Mouse (Mus musculus): ENCODE measurements at regions not wholly inside any gene's neighbourhood (a gene's known extent, or its start where the extent isn't known, plus 50 kb on each side); places are given as distances from the start of the nearest gene placed in this dataset.
A peak's percentile ranks its signal among the peaks of the same experiment; 100 is the strongest.

- no peak for DNase-seq (ENCODE audit: low read depth in 1 of 2, low spot score in 2 of 2)
Measured at GRCm38 (mm10) chr16:29790064-29790463, 210.9 kb downstream of the Opa1 start.

DNA sequence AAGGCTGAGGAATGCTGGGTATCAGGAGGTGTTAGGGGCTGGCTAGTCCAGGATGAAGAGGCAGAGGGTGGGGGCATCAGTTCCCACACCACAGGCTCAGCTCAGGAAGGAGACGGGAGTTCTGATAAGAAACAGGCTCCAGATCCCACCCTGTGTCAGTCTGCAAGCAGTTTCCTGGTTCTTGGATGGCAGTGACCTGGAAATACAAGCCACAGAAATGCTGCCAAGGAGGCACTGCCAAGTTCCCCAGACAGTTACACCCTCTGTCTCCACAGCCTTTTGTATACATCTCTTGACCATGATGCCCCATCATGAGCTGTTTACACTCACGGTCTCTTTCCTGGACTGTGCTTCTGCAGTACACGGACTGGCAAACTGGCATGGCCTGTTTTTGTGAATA is 220.1 kb downstream of the Opa1 start:
- no peak for DNase-seq (ENCODE audit: low read depth in 1 of 2, low spot score in 2 of 2)

DNA sequence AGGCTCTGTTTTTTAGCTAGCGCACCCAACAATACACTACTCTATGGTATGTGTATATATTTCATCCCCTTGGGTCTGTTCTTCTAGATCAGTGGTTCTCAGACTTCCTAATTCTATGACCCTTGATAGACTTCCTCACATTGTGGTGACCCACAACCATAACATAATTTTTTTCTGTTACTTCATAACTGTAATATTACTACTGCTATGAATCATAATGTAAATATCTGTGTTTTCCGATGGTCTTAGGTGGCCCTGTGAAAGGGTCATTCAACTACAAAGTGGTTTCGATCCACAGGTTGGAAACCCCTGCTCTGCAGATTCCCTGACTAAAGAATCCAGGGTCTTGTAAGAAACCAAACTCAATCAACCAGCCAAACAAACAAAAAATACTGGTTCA is 220.8 kb downstream of the Opa1 start:
- DNase-seq (ENCODE audit: low read depth in 1 of 2, low spot score in 2 of 2) = no peak

DNA sequence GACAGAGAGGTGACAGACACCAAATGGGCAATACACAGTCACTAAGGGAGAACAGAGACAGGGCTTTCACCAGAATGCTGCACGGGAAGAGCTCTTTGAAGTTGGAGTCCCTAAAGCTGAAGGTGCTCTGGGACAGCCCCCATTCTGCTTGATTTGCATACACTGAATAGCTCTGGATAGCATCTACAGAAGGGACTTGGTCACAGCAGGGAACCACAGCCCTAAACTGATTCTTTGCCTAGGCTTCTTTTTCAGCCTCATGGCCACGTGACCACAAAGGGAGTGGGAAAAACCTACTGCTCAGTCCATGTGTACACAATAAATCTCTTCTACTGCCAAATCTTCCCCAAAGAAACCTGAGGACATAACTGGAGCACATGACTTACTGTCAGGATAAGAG is 221.3 kb downstream of the Opa1 start:
- DNase-seq (ENCODE audit: low read depth in 1 of 2, low spot score in 2 of 2) = no peak

GRCm38 (mm10) chr16:29802085-29802484 is 223.0 kb downstream of the Opa1 start:
- no peak for DNase-seq (ENCODE audit: low read depth in 1 of 2, low spot score in 2 of 2)

GRCm38 (mm10) chr16:29802603-29803002 is 223.5 kb downstream of the Opa1 start:
- no peak for DNase-seq (ENCODE audit: low read depth in 1 of 2, low spot score in 2 of 2)

DNA sequence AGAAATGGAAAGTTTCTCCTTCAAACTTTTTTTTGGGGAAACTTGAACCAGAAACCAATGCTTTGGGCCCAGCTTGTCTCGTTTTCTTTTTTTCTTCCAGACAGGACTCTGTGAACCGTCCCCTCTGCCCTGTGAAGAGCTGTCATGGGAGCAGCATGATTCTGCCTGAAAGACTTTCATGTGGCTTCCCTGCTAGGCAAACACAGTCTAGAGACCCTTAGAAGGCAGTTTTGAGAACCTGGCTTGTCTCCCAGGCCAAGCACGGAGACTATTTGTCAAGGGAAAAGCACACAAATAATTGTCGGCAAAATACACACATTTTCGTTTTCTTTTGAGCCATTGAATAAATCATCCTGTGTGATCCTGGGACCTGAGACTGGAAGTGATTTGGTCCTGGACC is 228.7 kb downstream of the Opa1 start:
- no peak for DNase-seq (ENCODE audit: low read depth in 1 of 2, low spot score in 2 of 2)

DNA sequence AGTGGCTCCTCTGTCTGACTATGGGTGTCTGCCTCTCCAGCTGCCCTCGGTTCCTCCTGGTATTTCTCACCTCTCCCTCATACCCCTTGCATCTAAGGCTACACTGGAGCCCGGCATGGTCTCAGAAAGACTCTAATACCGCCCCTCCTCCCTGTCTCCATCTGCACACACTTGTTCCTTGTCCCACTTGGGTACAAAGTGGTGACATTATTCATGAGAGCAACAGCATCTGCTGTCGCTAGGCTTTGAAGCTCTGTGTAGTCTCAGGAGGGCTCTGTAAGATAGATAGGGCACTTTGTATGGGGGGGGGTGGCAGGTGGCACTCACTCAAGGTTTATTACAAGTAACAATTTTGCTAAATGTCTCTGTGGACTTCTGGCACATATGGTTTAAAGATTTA is 229.7 kb downstream of the Opa1 start:
- DNase-seq (ENCODE audit: low read depth in 1 of 2, low spot score in 2 of 2) = no peak

- DNase-seq (ENCODE audit: low read depth in 1 of 2, low spot score in 2 of 2) = no peak
Measured at GRCm38 (mm10) chr16:29813411-29814038, 234.4 kb downstream of the Opa1 start.

- DNase-seq (ENCODE audit: low read depth in 1 of 2, low spot score in 2 of 2) = peak; percentile 35 to 56
Measured at GRCm38 (mm10) chr16:29814039-29814438, 234.9 kb downstream of the Opa1 start.

DNA sequence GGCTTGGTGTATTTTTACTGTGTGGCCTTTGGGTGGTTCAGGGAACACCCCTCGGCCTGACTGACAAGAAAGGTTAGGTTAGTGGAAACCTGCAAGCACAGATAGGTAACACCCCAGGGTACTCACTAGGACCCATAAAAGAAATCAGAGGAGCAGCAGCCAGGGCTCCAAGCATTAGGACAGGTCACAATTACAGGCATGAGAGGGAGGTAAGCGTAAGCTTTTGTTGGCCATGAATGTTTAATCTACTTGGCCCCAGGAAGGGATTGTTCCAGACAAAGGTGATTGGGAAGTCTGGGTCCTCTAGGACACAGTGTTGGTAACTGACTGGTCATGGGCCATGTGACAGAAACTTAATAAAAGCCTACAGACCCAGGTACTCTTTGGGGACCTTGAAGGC is 235.5 kb downstream of the Opa1 start:
- DNase-seq (ENCODE audit: low read depth in 1 of 2, low spot score in 2 of 2) = no peak

GRCm38 (mm10) chr16:29815200-29815599 is 236.1 kb downstream of the Opa1 start:
- no peak for DNase-seq (ENCODE audit: low read depth in 1 of 2, low spot score in 2 of 2)

DNA sequence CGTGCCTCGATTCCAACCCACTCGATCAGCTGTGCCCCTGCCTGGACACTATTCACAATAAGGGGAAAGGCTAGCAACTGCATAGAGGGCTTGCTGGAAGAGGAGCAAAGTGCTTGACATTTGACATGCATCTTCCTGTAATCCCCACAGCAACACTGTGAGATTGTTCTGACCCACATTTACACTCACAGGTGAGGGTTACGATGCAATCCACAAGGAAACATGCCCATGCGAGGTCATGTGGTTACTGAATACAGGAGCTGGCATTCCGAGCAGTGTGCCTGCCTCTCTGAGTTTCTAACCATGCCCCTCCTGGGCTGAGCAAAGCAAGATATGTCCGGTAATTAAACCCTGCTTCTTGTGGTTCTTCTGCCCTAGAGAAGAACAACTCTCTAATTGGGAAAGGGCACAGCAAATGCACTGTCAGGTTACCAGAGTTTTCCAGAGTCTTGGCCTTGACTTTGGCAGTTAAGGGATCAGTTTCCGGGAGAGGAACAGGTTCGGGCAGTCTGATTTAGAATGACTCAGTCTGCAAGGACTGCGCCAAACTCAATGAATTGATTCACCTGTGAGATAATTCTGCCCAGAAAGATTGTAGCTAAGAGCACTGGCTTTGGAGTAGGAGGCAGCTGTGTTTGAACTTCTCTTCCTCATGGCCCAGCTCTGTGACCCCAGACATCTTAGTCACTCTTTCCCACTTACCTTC is 236.7 kb downstream of the Opa1 start:
- no peak for DNase-seq (ENCODE audit: low read depth in 1 of 2, low spot score in 2 of 2)

GRCm38 (mm10) chr16:29816681-29817369 is 237.7 kb downstream of the Opa1 start:
- no peak for DNase-seq (ENCODE audit: low read depth in 1 of 2, low spot score in 2 of 2)

GRCm38 (mm10) chr16:29818807-29819440 is 239.8 kb downstream of the Opa1 start:
- DNase-seq (ENCODE audit: low read depth in 1 of 2, low spot score in 2 of 2) = no peak

DNA sequence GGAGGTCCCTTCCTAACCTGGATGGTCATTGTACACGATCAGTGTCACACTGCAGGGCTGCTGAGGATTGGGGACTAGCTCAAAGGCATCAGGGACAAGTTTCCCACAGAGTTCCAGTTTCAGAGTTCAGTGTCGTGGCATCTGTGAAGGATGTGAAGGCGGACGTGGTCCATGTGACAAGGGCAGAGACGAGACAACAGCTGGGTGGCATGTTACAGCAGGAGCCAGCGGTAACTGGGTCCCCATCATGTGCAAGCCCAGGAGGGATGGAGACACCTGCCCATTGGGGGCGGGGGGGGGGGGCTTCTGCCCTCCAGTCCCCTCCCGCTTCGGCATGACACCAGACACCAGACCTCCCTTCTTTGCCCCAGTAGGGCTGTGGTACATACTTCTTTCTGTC is 241.6 kb downstream of the Opa1 start:
- DNase-seq (ENCODE audit: low read depth in 1 of 2, low spot score in 2 of 2) = no peak

DNA sequence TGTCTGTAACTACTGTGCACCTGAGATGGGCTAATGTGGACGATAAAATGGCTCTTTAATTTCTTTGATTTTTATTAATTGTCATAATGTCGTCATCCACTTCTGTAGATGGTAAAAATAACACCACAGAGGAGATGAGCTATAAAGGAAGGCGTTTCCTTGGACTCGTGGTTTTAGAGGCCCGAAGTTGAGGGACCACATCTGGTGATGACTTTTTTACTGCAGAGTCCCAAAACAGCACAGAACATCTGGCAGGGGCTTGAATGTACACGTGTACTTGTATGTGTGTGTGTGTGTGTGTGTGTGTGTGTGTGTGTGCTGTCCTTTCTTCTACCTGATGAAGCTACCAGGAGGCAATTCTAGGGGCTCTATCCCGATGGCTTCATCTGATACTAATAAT is 242.1 kb upstream of the Hes1 start:
- DNase-seq (ENCODE audit: low read depth in 1 of 2, low spot score in 2 of 2) = no peak

DNA sequence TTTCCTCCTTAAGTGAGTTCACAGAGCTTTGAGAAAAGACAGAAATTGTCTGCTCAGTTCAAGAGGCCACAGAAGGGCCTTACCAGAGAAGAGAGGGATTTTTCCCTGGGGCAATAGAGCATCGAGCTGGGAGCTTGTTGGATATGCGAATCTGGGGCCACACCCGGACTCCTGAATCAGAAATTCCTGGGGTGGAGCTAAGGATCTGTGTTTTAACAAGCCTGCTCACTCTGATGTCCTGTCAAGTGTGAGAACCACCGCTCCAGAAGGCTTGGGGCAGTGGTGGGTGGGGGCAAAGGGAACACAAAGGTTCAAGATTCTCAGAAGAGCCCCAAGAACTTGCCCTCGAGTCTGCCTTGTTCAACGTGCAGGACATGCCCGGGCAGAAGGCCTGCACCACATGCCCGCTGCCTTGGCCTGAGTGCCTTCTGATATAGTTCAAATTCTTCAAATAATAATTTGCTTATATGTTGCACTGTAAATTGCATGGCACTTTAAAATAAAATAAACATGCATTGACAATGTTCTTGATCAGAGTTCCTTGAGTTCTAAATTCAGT is 241.3 kb upstream of the Hes1 start:
- DNase-seq (ENCODE audit: low read depth in 1 of 2, low spot score in 2 of 2) = no peak

DNA sequence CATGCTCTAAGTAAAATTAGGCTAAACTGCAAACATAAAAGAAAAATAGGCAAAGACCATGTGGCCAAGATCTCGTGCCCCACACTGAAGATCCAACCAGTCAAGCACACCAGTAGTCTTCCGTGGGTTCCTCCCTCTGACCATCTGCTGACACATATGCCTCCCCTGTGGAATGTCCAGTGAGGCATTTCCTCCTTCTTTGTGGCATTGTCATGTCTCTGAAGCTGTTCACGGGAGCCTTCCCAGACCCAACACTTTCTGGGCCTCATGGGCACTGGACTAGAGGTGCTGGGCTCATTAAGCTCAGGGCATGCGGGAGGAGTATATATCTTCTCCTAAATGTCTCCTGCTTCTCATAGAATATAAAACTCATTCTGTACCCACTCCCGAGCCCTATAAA is 237.3 kb upstream of the Hes1 start:
- no peak for DNase-seq (ENCODE audit: low read depth in 1 of 2, low spot score in 2 of 2)

DNA sequence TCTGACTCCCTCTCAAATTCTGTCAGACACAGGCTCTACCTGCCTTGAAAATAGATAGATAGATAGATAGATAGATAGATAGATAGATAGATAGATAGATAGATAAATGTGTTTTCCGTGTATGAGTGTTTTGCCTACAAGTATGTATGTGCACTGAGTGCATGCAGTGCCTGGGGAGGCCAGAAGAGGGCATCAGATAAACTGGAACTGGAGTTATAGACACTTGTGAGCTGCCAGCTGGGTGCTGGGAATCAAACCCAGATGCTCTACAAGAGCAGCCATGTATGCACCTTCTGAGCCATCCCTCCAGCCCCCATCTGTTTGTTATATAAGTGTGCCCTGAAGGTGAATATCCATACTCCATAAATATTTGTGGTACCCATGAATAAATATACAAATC is 236.4 kb upstream of the Hes1 start:
- no peak for DNase-seq (ENCODE audit: low read depth in 1 of 2, low spot score in 2 of 2)

DNA sequence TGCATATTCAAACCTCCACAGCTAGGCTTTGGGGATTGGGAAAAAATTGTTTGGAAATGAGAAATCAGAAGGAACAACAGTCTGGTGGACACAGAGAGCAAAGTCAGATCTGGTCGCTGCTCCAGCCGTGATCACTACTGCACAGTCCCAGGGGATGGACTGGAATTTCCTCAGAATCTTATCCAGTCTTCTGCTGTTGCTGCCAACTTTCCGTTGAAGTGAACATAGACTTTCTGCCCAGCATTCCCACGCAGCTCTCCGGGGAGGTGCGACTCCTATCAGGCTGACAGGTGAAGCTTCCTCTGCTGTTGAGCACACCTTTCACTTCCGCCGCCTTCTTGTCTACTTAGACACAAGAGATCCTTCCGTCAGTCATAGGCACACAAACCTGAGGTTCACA is 234.7 kb upstream of the Hes1 start:
- no peak for DNase-seq (ENCODE audit: low read depth in 1 of 2, low spot score in 2 of 2)

DNA sequence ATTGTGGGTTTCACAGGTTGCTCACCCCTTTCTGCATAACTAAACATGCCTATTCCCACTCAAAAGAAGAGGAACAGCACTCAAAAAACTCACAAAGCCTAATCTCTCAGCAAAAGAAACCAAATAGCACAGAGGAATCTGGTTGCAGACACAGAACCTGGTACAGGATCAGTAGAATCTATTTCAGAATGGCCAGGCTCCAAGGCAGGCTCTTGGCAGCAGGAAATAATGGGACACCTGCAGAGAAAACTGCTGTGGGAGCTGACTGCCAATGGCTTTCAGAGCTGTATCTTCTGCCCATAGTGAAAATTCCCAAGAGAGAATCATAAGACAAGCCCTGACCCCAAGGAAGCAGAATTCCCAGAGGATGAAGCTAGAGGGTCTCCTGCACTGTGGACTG is 234.1 kb upstream of the Hes1 start:
- no peak for DNase-seq (ENCODE audit: low read depth in 1 of 2, low spot score in 2 of 2)

All from monocyte, adult 2 months (primary cell).